Mouse (Mus musculus): ENCODE results near the gene Chst15. TPM values are rescaled to one million over a fixed set of nuclear protein-coding genes. Genes with fewer than 3 reads are reported as not detected.
A peak's percentile ranks its signal among the peaks of the same experiment; 100 is the strongest.

Gene Chst15
- polyA plus RNA-seq, 1 experiment from 2014 or later = 6.2 TPM

DNA sequence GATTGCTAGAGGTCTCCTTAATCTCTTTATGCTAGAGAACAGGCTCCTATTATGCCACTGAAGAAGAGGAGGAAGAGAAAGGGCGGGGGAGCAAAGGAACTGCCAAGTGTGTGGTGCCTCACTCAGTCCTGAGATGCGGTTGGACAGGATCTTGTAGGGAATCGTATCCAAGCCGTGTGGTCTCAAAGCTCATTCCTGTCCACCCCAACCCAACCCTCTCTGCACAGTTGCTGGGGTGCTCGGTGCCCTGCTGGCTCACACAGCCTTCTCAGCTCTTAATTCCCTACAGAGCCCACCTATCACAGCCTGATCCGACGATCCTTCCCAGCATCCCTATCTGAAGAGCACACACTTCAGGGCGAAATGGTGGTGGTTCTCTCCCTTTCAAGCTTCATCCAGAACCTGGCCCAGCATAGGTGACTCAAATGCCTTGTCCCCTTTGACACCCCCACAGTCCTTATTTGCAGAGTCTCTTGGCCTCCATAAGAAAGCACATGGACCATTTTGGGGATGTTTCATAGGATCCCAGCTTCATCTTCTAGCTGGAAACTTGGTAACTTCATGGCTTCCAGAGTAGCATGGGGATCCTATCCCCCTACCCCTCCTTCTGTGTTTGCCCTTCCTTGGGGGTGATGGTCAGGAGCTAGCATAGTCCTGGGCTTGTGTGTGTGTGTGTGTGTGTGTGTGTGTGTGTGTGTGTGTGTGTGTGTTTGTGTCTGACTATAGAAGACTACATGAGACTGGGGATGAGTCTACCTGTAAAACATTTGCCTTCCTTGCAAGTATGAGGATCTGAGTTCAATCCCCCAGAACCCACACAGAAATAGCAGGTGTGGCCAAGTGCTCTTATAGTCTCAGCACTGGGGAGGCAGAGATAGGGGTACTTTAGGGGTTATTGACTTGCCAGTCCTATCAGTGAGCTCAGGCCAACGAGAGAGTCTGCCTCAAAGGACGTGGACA is 40.1 kb upstream of the Chst15 start:
- Histone ChIP-seq H3K4me3 (ENCODE audit: low read length) (no peak overlapping the region), H3K27me3 (ENCODE audit: control insufficient read depth, insufficient read depth, low read length) (no peaks in the 10 kb centered on the region), H3K4me1 (ENCODE audit: control insufficient read depth, insufficient read depth, low read length) (peaks cover 7% of the 10 kb centered on the region), H3K36me3 (ENCODE audit: control insufficient read depth, insufficient read depth) (no peaks in the 10 kb centered on the region), H3K27ac (ENCODE audit: low read length) (no peak overlapping the region), H3K4me2 (ENCODE audit: low read depth, low read length) (no peak overlapping the region), H3K9me3 (replicated peaks; ENCODE audit: control insufficient read depth, low read length) (no peaks in the 10 kb centered on the region; the same call in 1 of the 2 replicates), H3K9ac (ENCODE audit: low read length) (no peak overlapping the region)
- ATAC-seq (replicated peaks; ENCODE audit: extremely low read depth, insufficient read depth, low FRiP score) = no peak
- WGBS = 64% methylated on average over 10 of the region's 10 CpGs

DNA sequence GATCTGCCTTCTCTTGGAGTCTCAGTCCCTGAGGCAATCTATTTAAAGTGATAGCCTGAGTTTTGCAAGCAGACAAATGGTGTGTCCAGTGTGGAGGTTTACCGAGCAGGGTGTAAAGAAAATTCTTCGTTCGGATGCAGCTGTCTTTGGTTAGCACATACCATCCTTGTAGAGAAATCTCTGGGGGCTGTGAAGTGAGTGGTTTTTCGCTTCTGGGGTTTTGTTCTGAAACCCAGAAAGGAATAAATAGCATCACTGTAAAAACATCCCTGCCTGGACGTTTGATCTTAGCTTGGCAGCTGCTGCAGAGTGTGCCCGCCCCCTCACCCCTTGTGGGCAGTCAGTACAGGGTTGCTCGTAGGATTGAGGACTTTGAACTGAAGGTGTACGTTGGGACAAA is 39.2 kb upstream of the Chst15 start:
- WGBS = 44% methylated on average over 8 of the region's 8 CpGs
- H3K4me1 ChIP-seq (ENCODE audit: control insufficient read depth, insufficient read depth, low read length) = peaks cover 7% of the 10 kb centered on the region
- no peak overlapping the region for H3K4me2 ChIP-seq (ENCODE audit: low read depth, low read length)
- no peak overlapping the region for H3K4me3 ChIP-seq (ENCODE audit: low read length)
- H3K27ac ChIP-seq (ENCODE audit: low read length) = no peak overlapping the region
- no peaks in the 10 kb centered on the region for H3K27me3 ChIP-seq (ENCODE audit: control insufficient read depth, insufficient read depth, low read length)
- ATAC-seq (replicated peaks; ENCODE audit: extremely low read depth, insufficient read depth, low FRiP score) = no peak
- H3K9me3 ChIP-seq (replicated peaks; ENCODE audit: control insufficient read depth, low read length) = no peaks in the 10 kb centered on the region; the same call in 1 of the 2 replicates
- H3K36me3 ChIP-seq (ENCODE audit: control insufficient read depth, insufficient read depth) = no peaks in the 10 kb centered on the region
- no peak overlapping the region for H3K9ac ChIP-seq (ENCODE audit: low read length)

DNA sequence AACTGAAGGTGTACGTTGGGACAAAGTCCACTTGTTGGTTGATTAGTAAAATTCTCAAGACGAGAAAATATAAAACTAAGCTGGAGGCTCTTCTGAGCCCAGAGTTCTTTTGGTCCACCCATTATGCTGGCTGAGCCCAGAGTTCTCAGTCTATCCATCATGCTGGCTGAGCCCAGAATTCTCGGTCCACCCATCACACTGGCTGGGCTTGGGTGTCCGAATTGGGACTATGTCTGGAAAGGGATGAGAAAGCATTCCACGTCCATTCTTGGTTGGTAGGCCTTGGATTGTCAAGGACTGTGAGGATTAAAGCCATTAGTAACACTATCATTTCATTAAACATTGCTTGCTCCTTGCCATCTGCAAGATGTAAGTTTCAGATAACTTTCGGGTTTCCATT is 38.7 kb upstream of the Chst15 start:
- Histone ChIP-seq H3K36me3 (ENCODE audit: control insufficient read depth, insufficient read depth) (no peaks in the 10 kb centered on the region), H3K9me3 (replicated peaks; ENCODE audit: control insufficient read depth, low read length) (no peaks in the 10 kb centered on the region; the same call in 1 of the 2 replicates), H3K27me3 (ENCODE audit: control insufficient read depth, insufficient read depth, low read length) (no peaks in the 10 kb centered on the region), H3K27ac (ENCODE audit: low read length) (no peak overlapping the region), H3K9ac (ENCODE audit: low read length) (no peak overlapping the region), H3K4me3 (ENCODE audit: low read length) (no peak overlapping the region), H3K4me2 (ENCODE audit: low read depth, low read length) (no peak overlapping the region), H3K4me1 (ENCODE audit: control insufficient read depth, insufficient read depth, low read length) (peaks cover 7% of the 10 kb centered on the region)
- ATAC-seq (replicated peaks; ENCODE audit: extremely low read depth, insufficient read depth, low FRiP score) = no peak
- 64% methylated on average over 6 of the region's 6 CpGs for WGBS

DNA sequence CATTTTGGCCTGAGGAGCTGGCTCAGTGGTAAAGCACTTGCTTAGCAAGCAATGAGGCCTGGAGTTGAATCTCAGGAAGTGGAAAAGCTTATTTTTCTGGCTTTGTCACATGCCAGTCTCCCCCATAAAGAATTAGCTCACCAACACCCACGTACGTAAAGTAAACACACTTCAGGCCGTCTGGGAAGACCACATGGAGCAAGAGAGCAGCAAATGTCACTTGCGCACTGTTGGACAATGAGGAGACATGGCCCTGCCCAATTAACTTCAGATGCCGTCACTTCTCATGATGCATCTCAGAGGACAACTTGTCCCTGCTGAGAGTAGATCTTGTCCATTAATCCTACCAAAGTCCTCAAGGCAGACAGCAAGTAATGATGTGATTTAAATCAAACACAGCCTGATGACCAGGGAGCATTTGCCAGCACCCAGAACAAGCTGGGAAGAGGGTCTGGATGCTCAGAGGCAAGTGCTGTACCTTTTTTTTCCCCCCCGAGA is 32.1 kb upstream of the Chst15 start:
- Histone ChIP-seq H3K27ac (ENCODE audit: low read length) (no peak overlapping the region), H3K4me1 (ENCODE audit: control insufficient read depth, insufficient read depth, low read length) (no peaks in the 10 kb centered on the region), H3K9me3 (replicated peaks; ENCODE audit: control insufficient read depth, low read length) (no peaks in the 10 kb centered on the region), H3K9ac (ENCODE audit: low read length) (no peak overlapping the region), H3K36me3 (ENCODE audit: control insufficient read depth, insufficient read depth) (no peaks in the 10 kb centered on the region), H3K4me2 (ENCODE audit: low read depth, low read length) (no peak overlapping the region), H3K27me3 (ENCODE audit: control insufficient read depth, insufficient read depth, low read length) (no peaks in the 10 kb centered on the region), H3K4me3 (ENCODE audit: low read length) (no peak overlapping the region)
- WGBS = 62% methylated on average over 6 of the region's 6 CpGs
- no peak for ATAC-seq (replicated peaks; ENCODE audit: extremely low read depth, insufficient read depth, low FRiP score)

DNA sequence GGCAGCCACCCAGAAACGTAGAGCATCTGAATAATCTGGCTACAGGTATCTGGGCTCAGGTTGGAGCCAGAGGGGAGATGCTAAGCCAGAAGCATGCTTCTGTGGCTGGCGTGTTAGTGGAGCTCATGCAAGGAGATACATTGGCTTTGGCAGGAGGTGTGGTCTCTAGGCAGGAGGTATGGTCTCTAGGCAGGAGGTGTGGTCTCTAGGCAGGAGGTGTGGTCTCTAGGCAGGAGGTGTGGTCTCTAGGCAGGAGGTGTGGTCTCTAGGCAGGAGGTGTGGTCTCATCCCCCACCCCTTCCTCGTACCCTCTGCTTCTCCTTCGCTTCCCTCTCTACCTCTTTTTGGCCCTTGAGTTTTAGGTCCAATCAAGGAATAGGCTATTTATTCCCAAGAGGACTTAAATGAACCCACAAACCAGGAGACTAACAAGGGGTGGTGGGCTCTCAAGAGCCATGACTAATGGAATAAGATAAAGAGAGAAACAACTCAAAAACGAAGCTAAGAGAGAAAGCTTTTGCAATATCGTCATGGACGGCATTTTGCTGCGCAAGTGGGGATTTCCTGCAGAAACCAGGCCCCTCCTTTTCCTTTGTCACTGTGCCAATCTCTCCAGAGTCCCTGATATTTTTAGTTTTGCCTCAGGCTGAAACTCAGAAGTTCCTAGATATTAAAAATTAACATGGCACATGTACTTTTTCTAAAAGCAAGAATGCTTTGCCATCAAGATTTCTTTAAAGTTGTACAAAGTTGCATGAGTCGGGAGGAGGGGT is 30.4 kb upstream of the Chst15 start:
- Histone ChIP-seq H3K4me2 (ENCODE audit: low read depth, low read length) (no peak overlapping the region), H3K36me3 (ENCODE audit: control insufficient read depth, insufficient read depth) (no peaks in the 10 kb centered on the region), H3K9ac (ENCODE audit: low read length) (no peak overlapping the region), H3K4me1 (ENCODE audit: control insufficient read depth, insufficient read depth, low read length) (no peaks in the 10 kb centered on the region), H3K27ac (ENCODE audit: low read length) (0 out of 2 replicates have a peak overlapping the region, but pooled peaks have one; percentile 56), H3K9me3 (replicated peaks; ENCODE audit: control insufficient read depth, low read length) (no peaks in the 10 kb centered on the region), H3K4me3 (ENCODE audit: low read length) (no peak overlapping the region), H3K27me3 (ENCODE audit: control insufficient read depth, insufficient read depth, low read length) (no peaks in the 10 kb centered on the region)
- ATAC-seq (replicated peaks; ENCODE audit: extremely low read depth, insufficient read depth, low FRiP score) = no peak; the same call in 1 of the 2 replicates
- 57% methylated on average over 9 of the region's 9 CpGs for WGBS

DNA sequence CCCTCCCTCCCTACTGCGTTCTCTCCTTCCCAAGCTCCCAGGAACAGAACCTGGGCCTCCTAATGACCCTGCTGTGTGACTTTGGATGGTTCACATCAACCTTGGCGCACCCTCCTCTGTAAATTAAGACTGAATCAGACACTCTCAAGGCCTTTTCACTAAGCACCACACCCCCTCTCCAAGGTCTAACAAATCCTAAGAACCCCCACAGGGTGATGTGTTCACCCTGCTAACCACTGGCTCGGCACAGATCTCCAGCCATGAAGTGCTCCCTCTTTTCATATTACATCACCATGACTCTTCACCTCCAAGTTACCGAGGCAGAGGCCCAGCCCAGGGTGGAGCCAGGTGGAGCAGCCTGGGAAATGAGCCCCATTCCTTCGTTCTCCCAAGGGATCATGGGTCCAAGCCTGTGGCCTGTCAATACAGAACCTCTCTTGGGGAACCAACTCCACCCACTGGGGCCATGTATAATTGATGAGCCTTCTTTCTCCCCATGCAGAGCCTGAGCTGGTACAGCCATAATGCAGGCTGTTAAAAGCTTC is 28.6 kb upstream of the Chst15 start:
- ATAC-seq (replicated peaks; ENCODE audit: extremely low read depth, insufficient read depth, low FRiP score) = no peak
- H3K4me1 ChIP-seq (ENCODE audit: control insufficient read depth, insufficient read depth, low read length) = no peaks in the 10 kb centered on the region
- H3K4me2 ChIP-seq (ENCODE audit: low read depth, low read length) = no peak overlapping the region
- H3K9me3 ChIP-seq (replicated peaks; ENCODE audit: control insufficient read depth, low read length) = no peaks in the 10 kb centered on the region
- no peaks in the 10 kb centered on the region for H3K27me3 ChIP-seq (ENCODE audit: control insufficient read depth, insufficient read depth, low read length)
- no peak overlapping the region for H3K4me3 ChIP-seq (ENCODE audit: low read length)
- 73% methylated on average over 5 of the region's 5 CpGs for WGBS
- H3K36me3 ChIP-seq (ENCODE audit: control insufficient read depth, insufficient read depth) = no peaks in the 10 kb centered on the region
- no peak overlapping the region for H3K9ac ChIP-seq (ENCODE audit: low read length)
- no peak overlapping the region for H3K27ac ChIP-seq (ENCODE audit: low read length)

DNA sequence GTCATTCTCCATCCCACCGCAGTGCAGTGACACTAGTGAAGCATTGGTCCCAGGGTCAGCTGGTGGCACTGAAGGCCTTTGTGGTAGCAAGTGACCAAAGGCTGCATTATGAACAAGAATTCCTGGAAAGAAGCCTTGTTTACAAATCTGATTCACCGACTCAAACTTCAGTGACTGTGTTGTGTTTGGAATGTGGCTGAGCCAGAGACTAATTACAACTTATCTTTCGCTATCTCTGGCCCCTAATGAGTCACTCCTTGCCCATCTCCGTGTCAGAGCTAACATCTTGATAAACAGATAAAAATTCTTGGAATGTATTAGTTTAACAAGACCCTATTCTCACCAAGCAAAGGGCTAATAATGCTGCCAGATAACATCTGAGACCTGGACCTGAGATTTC is 27.6 kb upstream of the Chst15 start:
- H3K27ac ChIP-seq (ENCODE audit: low read length) = no peak overlapping the region
- no peaks in the 10 kb centered on the region for H3K4me1 ChIP-seq (ENCODE audit: control insufficient read depth, insufficient read depth, low read length)
- 40% methylated on average over 4 of the region's 4 CpGs for WGBS
- no peak overlapping the region for H3K4me2 ChIP-seq (ENCODE audit: low read depth, low read length)
- no peak overlapping the region for H3K4me3 ChIP-seq (ENCODE audit: low read length)
- no peaks in the 10 kb centered on the region for H3K9me3 ChIP-seq (replicated peaks; ENCODE audit: control insufficient read depth, low read length)
- ATAC-seq (replicated peaks; ENCODE audit: extremely low read depth, insufficient read depth, low FRiP score) = no peak
- no peaks in the 10 kb centered on the region for H3K27me3 ChIP-seq (ENCODE audit: control insufficient read depth, insufficient read depth, low read length)
- no peak overlapping the region for H3K9ac ChIP-seq (ENCODE audit: low read length)
- H3K36me3 ChIP-seq (ENCODE audit: control insufficient read depth, insufficient read depth) = no peaks in the 10 kb centered on the region

DNA sequence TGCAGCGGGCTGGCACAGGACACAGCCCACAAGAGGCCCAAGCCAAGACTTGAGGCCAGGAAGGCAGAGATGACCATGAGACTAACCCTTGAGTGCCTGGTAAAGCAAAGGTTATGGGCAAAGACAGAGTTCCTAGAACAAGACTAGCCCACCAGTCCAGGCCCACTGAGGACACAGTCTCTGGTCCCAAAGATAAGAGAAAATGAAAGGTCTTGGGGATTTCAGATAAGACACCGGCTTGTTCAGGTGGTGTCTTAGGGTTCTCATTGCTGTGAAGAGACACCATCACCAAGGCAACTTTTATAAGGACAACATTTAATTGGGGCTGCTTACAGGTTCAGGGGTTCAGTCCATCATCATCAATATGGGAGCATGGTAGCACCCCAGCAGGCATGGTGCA is 26.9 kb upstream of the Chst15 start:
- no peaks in the 10 kb centered on the region for H3K27me3 ChIP-seq (ENCODE audit: control insufficient read depth, insufficient read depth, low read length)
- H3K27ac ChIP-seq (ENCODE audit: low read length) = no peak overlapping the region
- no peak overlapping the region for H3K4me3 ChIP-seq (ENCODE audit: low read length)
- H3K9ac ChIP-seq (ENCODE audit: low read length) = no peak overlapping the region
- no peak overlapping the region for H3K4me2 ChIP-seq (ENCODE audit: low read depth, low read length)
- H3K9me3 ChIP-seq (replicated peaks; ENCODE audit: control insufficient read depth, low read length) = no peaks in the 10 kb centered on the region
- no peaks in the 10 kb centered on the region for H3K36me3 ChIP-seq (ENCODE audit: control insufficient read depth, insufficient read depth)
- no peaks in the 10 kb centered on the region for H3K4me1 ChIP-seq (ENCODE audit: control insufficient read depth, insufficient read depth, low read length)
- WGBS = 74% methylated on average over 2 of the region's 2 CpGs
- ATAC-seq (replicated peaks; ENCODE audit: extremely low read depth, insufficient read depth, low FRiP score) = no peak

Measured in heart, embryonic 16.5 days (tissue).